Comparison of ENCODE assay signal across 11 mouse cellular contexts in genomic region chr9:110255407-110256019, GRCm38 (mm10). TPM values are rescaled to one million over a fixed set of nuclear protein-coding genes. Genes with fewer than 3 reads are reported as not detected.
A peak's percentile ranks its signal among the peaks of the same experiment; 100 is the strongest.
DNase-seq lines count a peak whose midpoint lies in the region; ATAC-seq and TF ChIP-seq lines count a peak whose summit lies in the region.
"Had no signal": no experiment of that assay in that cellular context is flagged by ENCODE, and none has a peak within 500 bp of the region (broad histone marks: within the 10 kb centered on the region; RNA-seq: fewer than 3 reads in every experiment).

No protein-coding gene starts in this region.

- H3K4me3 ChIP-seq in forebrain, embryonic 15.5 days: no peak overlapping the region
- no peak overlapping the region for H3K4me3 ChIP-seq in olfactory bulb, adult 2 months (ENCODE audit: insufficient read depth, low read depth, low read length)
- H3K4me3 ChIP-seq: liver, embryonic 13.5 days had no signal

- WGBS in forebrain, embryonic 15.5 days: 28% methylated on average over 15 of the region's 15 CpGs
- 31% methylated on average over 15 of the region's 15 CpGs for WGBS in olfactory bulb, adult 2 months

- peak overlapping the region; percentile 67 for H3K27ac ChIP-seq in forebrain, embryonic 15.5 days (replicated peaks)
- H3K27ac ChIP-seq in olfactory bulb, adult 2 months (ENCODE audit: insufficient read depth, low read depth, low read length): peak overlapping the region; percentile 68
- H3K27ac ChIP-seq: liver, embryonic 13.5 days had no signal

- no peak overlapping the region for H3K9ac ChIP-seq in forebrain, embryonic 15.5 days (replicated peaks)
- H3K9ac ChIP-seq: liver, embryonic 13.5 days had no signal

- no peaks in the 10 kb centered on the region for H3K27me3 ChIP-seq in forebrain, embryonic 15.5 days
- H3K27me3 ChIP-seq: CH12.LX; liver, embryonic 13.5 days had no signal

- H3K4me2 ChIP-seq in forebrain, embryonic 15.5 days (replicated peaks): no peak overlapping the region
- H3K4me2 ChIP-seq: liver, embryonic 13.5 days had no signal

- H3K9me3 ChIP-seq in forebrain, embryonic 15.5 days: no peaks in the 10 kb centered on the region
- H3K9me3 ChIP-seq: liver, embryonic 13.5 days had no signal

- peaks cover 26% of the 10 kb centered on the region for H3K4me1 ChIP-seq in forebrain, embryonic 15.5 days
- H3K4me1 ChIP-seq in olfactory bulb, adult 2 months (ENCODE audit: control insufficient read depth, insufficient read depth, low read length): peaks cover 24% of the 10 kb centered on the region
- H3K4me1 ChIP-seq: liver, embryonic 13.5 days had no signal

- peak; percentile 72 for ATAC-seq in forebrain, embryonic 15.5 days (replicated peaks)

- TF ChIP-seq CTCF in olfactory bulb, adult 2 months (IDR thresholded peaks at IDR 0.05; ENCODE audit: insufficient read depth, low read depth, low read length): no peak

- DNase-seq in layer of hippocampus, adult 18-20 months (ENCODE audit: low spot score in 2 of 2): peak; percentile 43 to 50
- no peak for DNase-seq in layer of hippocampus, adult 9-10 months (ENCODE audit: low spot score)
- DNase-seq in layer of hippocampus, postnatal 10 days (ENCODE audit: low spot score in 2 of 2): peak; percentile 39 to 54
- DNase-seq in spleen, postnatal 10 days (ENCODE audit: low spot score in 2 of 2): no peak
- DNase-seq in urinary bladder, postnatal 4 days (ENCODE audit: low spot score in 2 of 2): no peak
- DNase-seq in urinary bladder, adult 2 months (ENCODE audit: low spot score): no peak
- DNase-seq: kidney, adult 2 months; liver, embryonic 13.5 days had no signal

- no peak for TF ChIP-seq POLR2A in olfactory bulb, adult 2 months (IDR thresholded peaks at IDR 0.05; ENCODE audit: insufficient read depth, low read depth, low read length)

- H3K36me3 ChIP-seq in forebrain, embryonic 15.5 days: peaks cover 4% of the 10 kb centered on the region
- H3K36me3 ChIP-seq: liver, embryonic 13.5 days had no signal

RNA-seq across cellular contexts. Expression of gene Cspg5, which starts 11.9 kb away (rescaled TPM):
- 100 to 1,000 TPM; 288 to 297 TPM for total RNA-seq in layer of hippocampus, adult 18-20 months (2021)
- 84.5 and 90.8 TPM in 2 replicates for polyA plus RNA-seq in forebrain, embryonic 15.5 days (2015; fragmentation: Nextera tagmentation; extraction: Ambion mirVana)
- total RNA-seq in layer of hippocampus, postnatal 10 days (2021): 100 to 1,000 TPM; 410 to 459 TPM
- polyA plus RNA-seq in olfactory bulb, adult 2 months (2012; ENCODE audit: insufficient read depth, insufficient read length, low replicate concordance, missing spikeins): 129 TPM in 1 of 2 replicates, not detected in the other
- 28.4 and 36.8 TPM in 2 replicates for polyA plus RNA-seq in urinary bladder, adult 2 months (2012; rRNA removed)

RNA-seq across cellular contexts. Expression of gene Elp6, which starts 49.5 kb away (rescaled TPM):
- 10 to 100 TPM; 11.1 to 11.8 TPM for total RNA-seq in layer of hippocampus, adult 18-20 months (2021)
- 34.9 and 36.4 TPM in 2 replicates for polyA plus RNA-seq in forebrain, embryonic 15.5 days (2015; fragmentation: Nextera tagmentation; extraction: Ambion mirVana)
- total RNA-seq in layer of hippocampus, postnatal 10 days (2021): 10 to 100 TPM; 11.9 to 14.1 TPM
- not detected in 2 replicates for polyA plus RNA-seq in olfactory bulb, adult 2 months (2012; ENCODE audit: insufficient read depth, insufficient read length, low replicate concordance, missing spikeins)
- 11.1 and 12.2 TPM in 2 replicates for polyA plus RNA-seq in urinary bladder, adult 2 months (2012; rRNA removed)

Comparison
In these comparisons a context has a peak if more than half of its experiments do, and no peak if none do; other contexts are left out.
1. DNase-seq: peak in layer of hippocampus, adult 18-20 months (2 of 2) and layer of hippocampus, postnatal 10 days (2 of 2); none in layer of hippocampus, adult 9-10 months (single experiment), spleen, postnatal 10 days (0 of 2), urinary bladder, postnatal 4 days (0 of 2) and urinary bladder, adult 2 months (single experiment).
2. RNA of gene Elp6, which starts 49.5 kb away (polyA plus RNA-seq): 34.9 to 36.4 TPM in forebrain, embryonic 15.5 days and 11.1 to 12.2 TPM in urinary bladder, adult 2 months; not detected in olfactory bulb, adult 2 months; every median in the first group is over 10 times any median in the second.